Mouse (Mus musculus) heart, embryonic 15.5 days (tissue): Measurements from ENCODE around the gene Hsd17b14. TPM values are rescaled to one million over a fixed set of nuclear protein-coding genes. Genes with fewer than 3 reads are reported as not detected.
"Not testable (repeated sequence)": the region's sequence is repeated elsewhere in the genome, so short reads cannot be mapped to it uniquely, and the experiment has no call there.

ENCODE experiments used
- ATAC-seq: fragments of 200-750 bp; cut with Nextera tagmentation; replicated peaks from 2 replicates; pipeline ENCODE4 v1.8.0; 2017; ENCODE audit warnings: low read depth, moderate TSS enrichment; ENCODE audit not compliant: insufficient number of reproducible peaks, insufficient read depth, low FRiP score
- H3K27ac ChIP-seq: fragments of 300-500 bp; sonication (generic); 2 replicates; pipeline ENCODE4 v1.5.1; 2015; ENCODE audit warnings: mild to moderate bottlenecking, inconsistent platforms
- H3K27me3 ChIP-seq: fragments of 300-500 bp; sonication (generic); 2 replicates; pipeline ENCODE4 v1.6.1; 2015; ENCODE audit warnings: inconsistent platforms
- H3K36me3 ChIP-seq: fragments of 300-500 bp; sonication (generic); 2 replicates; pipeline ENCODE4 v1.6.1; 2015; ENCODE audit warnings: mild to moderate bottlenecking, inconsistent platforms
- H3K4me1 ChIP-seq: fragments of 300-500 bp; sonication (generic); replicated peaks from 2 replicates; pipeline ENCODE4 v1.6.1; 2015; ENCODE audit warnings: inconsistent platforms
- H3K4me2 ChIP-seq: fragments of 300-500 bp; sonication (generic); 2 replicates; pipeline ENCODE4 v1.6.1; 2015; ENCODE audit warnings: inconsistent platforms, mild to moderate bottlenecking, moderate library complexity
- H3K4me3 ChIP-seq: fragments of 300-500 bp; sonication (generic); 2 replicates; pipeline ENCODE4 v1.5.1; 2015; ENCODE audit warnings: mild to moderate bottlenecking, inconsistent platforms
- H3K9ac ChIP-seq: fragments of 300-500 bp; sonication (generic); 2 replicates; pipeline ENCODE4 v1.6.1; 2015; ENCODE audit warnings: mild to moderate bottlenecking, inconsistent platforms
- H3K9me3 ChIP-seq: fragments of 300-500 bp; sonication (generic); replicated peaks from 2 replicates; pipeline ENCODE4 v1.6.1; 2016; ENCODE audit warnings: inconsistent platforms
- whole genome bisulfite sequencing: fragments of 180-500 bp; shearing (Covaris S2); methylation state at CpG from one replicate; pipeline ENCODE4 v1.1.7; 2015; ENCODE audit warnings: mixed read lengths; 5-methylcytosine and 5-hydroxymethylcytosine counted together
- polyA plus RNA-seq: library from polyadenylated mRNA; unstranded; fragments of >200 nt; fragmentation: Nextera tagmentation; extraction: Ambion mirVana; gene quantifications from 2 replicates; pipeline ENCODE4 v1.2.1, GENCODE M21; 2015

The Hsd17b14 gene
- polyA plus RNA-seq = 0.24 and 0.82 TPM in 2 replicates

DNA sequence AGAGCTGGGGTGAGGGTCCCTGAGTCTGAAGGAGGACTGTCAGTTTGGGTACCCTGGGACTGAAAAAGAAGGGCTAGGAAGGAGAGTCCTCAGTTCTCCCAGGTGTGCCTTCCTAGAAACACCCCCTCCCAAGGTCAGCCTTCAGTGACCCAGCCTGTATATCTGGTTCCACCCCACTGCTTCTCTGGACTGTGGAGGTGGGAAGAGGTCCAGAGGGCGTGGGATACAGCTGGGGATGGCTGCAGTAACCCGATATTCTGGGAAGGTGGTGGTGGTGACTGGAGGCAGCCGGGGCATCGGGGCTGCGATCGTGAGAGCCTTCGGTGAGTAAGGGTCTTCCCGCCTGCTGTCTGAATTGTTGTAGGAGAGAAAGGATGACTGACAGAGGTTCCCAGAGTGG lies at the start of gene Hsd17b14:
Gene Hsd17b14 (plus strand): TSS at position 150 of the 400 bp plus-strand sequence.
- Histone ChIP-seq H3K27me3 (no peaks in the 10 kb centered on the region), H3K9me3 (no peaks in the 10 kb centered on the region), H3K4me2 (no peak within 1 kb of the TSS), H3K4me1 (no peaks in the 10 kb centered on the region), H3K9ac (no peak within 1 kb of the TSS), H3K36me3 (no peaks in the 10 kb centered on the region), H3K4me3 (no peak within 1 kb of the TSS), H3K27ac (no peak within 1 kb of the TSS)
- 43% methylated on average over 8 of the region's 8 CpGs for WGBS
- ATAC-seq = no peak

DNA sequence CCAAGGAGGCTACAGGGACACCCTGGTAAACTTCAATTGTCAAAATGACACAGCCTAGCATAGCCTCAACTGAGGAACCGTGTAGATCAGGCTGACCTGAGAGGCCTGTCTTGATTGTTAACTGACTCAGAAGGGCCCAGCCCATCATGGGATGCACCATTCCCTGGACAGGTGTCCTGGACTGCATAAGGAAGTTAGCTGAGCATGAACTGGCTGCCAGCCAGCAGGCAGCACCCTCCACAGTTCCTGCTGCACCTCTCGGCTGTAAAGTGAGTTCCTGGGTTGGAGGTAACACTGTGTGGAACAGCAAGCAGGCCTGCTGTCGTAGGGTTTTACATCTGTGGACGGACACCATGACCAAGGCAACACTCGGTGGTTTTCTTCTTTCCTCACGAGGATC lies 47.1 kb upstream of the Hsd17b14 start:
- Histone ChIP-seq H3K4me2 (no peak overlapping the region), H3K27ac (no peak overlapping the region)
- ATAC-seq = no peak

GRCm38 (mm10) chr7:45508561-45508960 lies 46.1 kb upstream of the Hsd17b14 start:
- ATAC-seq = no peak
- Histone ChIP-seq H3K4me1 (peaks cover 19% of the 10 kb centered on the region), H3K9me3 (no peaks in the 10 kb centered on the region), H3K36me3 (peaks cover 9% of the 10 kb centered on the region; the same call in 1 of the 2 replicates), H3K4me3 (peak overlapping the region; percentile 79; the same call in 1 of the 2 replicates), H3K9ac (no peak overlapping the region), H3K4me2 (peak overlapping the region; percentile 85; the same call in 1 of the 2 replicates), H3K27ac (no peak overlapping the region), H3K27me3 (no peaks in the 10 kb centered on the region)
- WGBS = 79% methylated on average over 6 of the region's 6 CpGs

More for the DNA sequence above, 47.1 kb upstream of the Hsd17b14 start:
- Histone ChIP-seq H3K4me3 (no peak overlapping the region), H3K27me3 (no peaks in the 10 kb centered on the region), H3K4me1 (peaks cover 19% of the 10 kb centered on the region), H3K9ac (no peak overlapping the region), H3K9me3 (no peaks in the 10 kb centered on the region), H3K36me3 (peaks cover 11% of the 10 kb centered on the region)
- whole genome bisulfite sequencing = 79% methylated on average over 6 of the region's 6 CpGs

GRCm38 (mm10) chr7:45509181-45509882 lies 45.4 kb upstream of the Hsd17b14 start:
- peaks cover 19% of the 10 kb centered on the region for H3K4me1 ChIP-seq
- H3K4me2 ChIP-seq = peak overlapping the region; percentile 85
- H3K9me3 ChIP-seq = no peaks in the 10 kb centered on the region
- no peak; the same call in 1 of the 2 replicates for ATAC-seq
- H3K27ac ChIP-seq = peak overlapping the region; percentile 90
- no peaks in the 10 kb centered on the region for H3K27me3 ChIP-seq
- WGBS = 30% methylated on average over 19 of the region's 19 CpGs
- peaks cover 9% of the 10 kb centered on the region; the same call in 1 of the 2 replicates for H3K36me3 ChIP-seq
- peak overlapping the region; percentile 79 for H3K4me3 ChIP-seq
- peak overlapping the region; percentile 79 for H3K9ac ChIP-seq

- Histone ChIP-seq H3K4me2 (peak within 1 kb of the TSS; percentile 85), H3K9me3 (no peaks in the 10 kb centered on the region), H3K27ac (peak within 1 kb of the TSS; percentile 90), H3K9ac (peak within 1 kb of the TSS; percentile 79), H3K36me3 (peaks cover 9% of the 10 kb centered on the region; the same call in 1 of the 2 replicates), H3K27me3 (no peaks in the 10 kb centered on the region), H3K4me1 (peaks cover 19% of the 10 kb centered on the region), H3K4me3 (peak within 1 kb of the TSS; percentile 79)
- under 1% methylated on average over 44 of the region's 44 CpGs for WGBS
- ATAC-seq = peak; percentile 87
Observed at GRCm38 (mm10) chr7:45509912-45510787, 44.5 kb upstream of the Hsd17b14 start, which contains the start of gene Nucb1. Gene Nucb1 (minus strand): TSS chr7:45510406.

DNA sequence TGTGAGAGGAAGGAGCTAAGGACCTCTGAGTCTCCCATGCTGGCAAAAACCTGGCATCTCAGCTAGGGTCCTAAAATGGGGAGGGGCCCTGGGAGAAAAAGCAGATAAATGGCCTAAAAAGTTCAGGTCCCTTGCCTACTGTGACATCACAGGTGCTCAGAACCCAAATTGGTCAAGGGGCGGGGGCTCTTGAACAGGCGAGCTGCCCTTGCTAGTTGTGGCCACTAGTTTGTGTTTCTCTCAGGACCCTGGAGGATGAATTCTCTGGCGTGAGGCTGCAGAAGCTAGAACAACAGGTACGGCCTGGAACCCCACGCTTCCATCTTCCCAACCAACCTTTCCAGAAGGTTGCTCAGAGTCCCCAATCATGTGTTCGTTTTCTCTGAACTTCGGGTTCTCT lies 40.3 kb upstream of the Hsd17b14 start:
- H3K4me3 ChIP-seq = no peak overlapping the region
- peaks cover 11% of the 10 kb centered on the region for H3K4me1 ChIP-seq
- no peaks in the 10 kb centered on the region for H3K27me3 ChIP-seq
- no peak overlapping the region for H3K4me2 ChIP-seq
- no peaks in the 10 kb centered on the region for H3K9me3 ChIP-seq
- 80% methylated on average over 7 of the region's 7 CpGs for WGBS
- H3K27ac ChIP-seq = no peak overlapping the region
- H3K36me3 ChIP-seq = no peaks in the 10 kb centered on the region
- ATAC-seq = no peak
- no peak overlapping the region for H3K9ac ChIP-seq

GRCm38 (mm10) chr7:45515436-45515835 lies 39.3 kb upstream of the Hsd17b14 start:
- Histone ChIP-seq H3K9ac (no peak overlapping the region), H3K9me3 (no peaks in the 10 kb centered on the region), H3K4me2 (peak overlapping the region; percentile 30; the same call in 1 of the 2 replicates), H3K4me1 (peaks cover 7% of the 10 kb centered on the region), H3K27me3 (no peaks in the 10 kb centered on the region), H3K36me3 (no peaks in the 10 kb centered on the region), H3K27ac (no peak overlapping the region), H3K4me3 (no peak overlapping the region)
- WGBS = 17% methylated on average over 16 of the region's 16 CpGs
- ATAC-seq = peak; percentile 51; the same call in 1 of the 2 replicates

GRCm38 (mm10) chr7:45516846-45517245 lies 37.8 kb upstream of the Hsd17b14 start:
- not testable (repeated sequence) for H3K27ac ChIP-seq

DNA sequence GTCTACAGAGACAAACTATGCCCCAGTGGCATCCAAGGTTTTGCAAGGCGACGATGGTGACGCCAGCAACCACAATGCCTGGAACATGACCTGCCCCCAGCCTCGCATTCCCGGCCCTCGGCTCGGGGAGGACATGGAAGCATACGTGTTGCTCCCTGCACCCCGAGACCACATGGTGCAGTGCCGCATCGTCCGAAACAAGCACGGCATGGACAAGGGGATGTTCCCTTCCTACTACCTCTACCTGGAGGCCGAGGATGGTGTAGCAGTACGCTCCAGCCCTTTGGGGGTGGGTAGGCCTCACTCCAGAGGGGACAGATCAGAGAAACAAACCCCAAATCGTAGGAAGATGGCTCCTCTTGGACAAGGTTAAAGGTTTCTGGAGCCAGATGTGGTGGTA lies 36.1 kb upstream of the Hsd17b14 start:
- Histone ChIP-seq H3K4me2 (no peak overlapping the region), H3K4me1 (peaks cover 24% of the 10 kb centered on the region), H3K27me3 (no peaks in the 10 kb centered on the region), H3K9ac (no peak overlapping the region), H3K9me3 (no peaks in the 10 kb centered on the region), H3K36me3 (peaks cover 14% of the 10 kb centered on the region), H3K27ac (no peak overlapping the region), H3K4me3 (no peak overlapping the region)
- ATAC-seq = no peak
- 91% methylated on average over 16 of the region's 16 CpGs for WGBS

More at GRCm38 (mm10) chr7:45516846-45517245, 37.8 kb upstream of the Hsd17b14 start:
- not testable (repeated sequence) for H3K4me2 ChIP-seq, ATAC-seq, H3K27me3 ChIP-seq, H3K36me3 ChIP-seq, H3K9ac ChIP-seq, H3K9me3 ChIP-seq, H3K4me3 ChIP-seq, H3K4me1 ChIP-seq
- WGBS = 65% methylated on average over 5 of the region's 5 CpGs

- no peak overlapping the region for H3K27ac ChIP-seq
- no peak overlapping the region for H3K4me2 ChIP-seq
- H3K4me3 ChIP-seq = no peak overlapping the region
- H3K9me3 ChIP-seq = no peaks in the 10 kb centered on the region
- no peaks in the 10 kb centered on the region for H3K27me3 ChIP-seq
- ATAC-seq = no peak
- no peak overlapping the region for H3K9ac ChIP-seq
- H3K4me1 ChIP-seq = peaks cover 31% of the 10 kb centered on the region
- 69% methylated on average over 8 of the region's 8 CpGs for WGBS
- H3K36me3 ChIP-seq = peaks cover 17% of the 10 kb centered on the region
Observed at GRCm38 (mm10) chr7:45519345-45520120, 35.2 kb upstream of the Hsd17b14 start.
